Mouse (Mus musculus) liver, postnatal 0 days (tissue): Measurements from ENCODE around the gene Cadm2. TPM values are rescaled to one million over a fixed set of nuclear protein-coding genes. Genes with fewer than 3 reads are reported as not detected.

Source experiments
- ATAC-seq: fragments of 200-750 bp; cut with Nextera tagmentation; 2 replicates; pipeline ENCODE4 v1.8.0; 2017; ENCODE audit warnings: mild to moderate bottlenecking, moderate library complexity
- DNase-seq: peaks from one replicate; pipeline ENCODE4 v3.0.0-alpha.2; 2016
- H3K27ac ChIP-seq: fragments of 300-500 bp; sonication (generic); 2 replicates; pipeline ENCODE4 v1.5.1; 2014; ENCODE audit warnings: antibody characterized with exemption, moderate library complexity, mild to moderate bottlenecking, low read depth
- H3K27me3 ChIP-seq: fragments of 300-500 bp; sonication (generic); 2 replicates; pipeline ENCODE4 v1.6.1; 2014; ENCODE audit warnings: low read length, control low read depth, mixed read lengths; ENCODE audit not compliant: insufficient read depth
- H3K36me3 ChIP-seq: fragments of 300-500 bp; sonication (generic); replicated peaks from 2 replicates; pipeline ENCODE4 v1.6.1; 2014; ENCODE audit warnings: mild to moderate bottlenecking, control low read depth, low read length, moderate library complexity, mixed read lengths; ENCODE audit not compliant: insufficient read depth
- H3K4me1 ChIP-seq: fragments of 300-500 bp; sonication (generic); 2 replicates; pipeline ENCODE4 v1.6.1; 2014; ENCODE audit warnings: antibody characterized with exemption, mild to moderate bottlenecking, control low read depth; ENCODE audit not compliant: insufficient read depth
- H3K4me2 ChIP-seq: fragments of 300-500 bp; sonication (generic); 2 replicates; pipeline ENCODE4 v1.6.1; 2014; ENCODE audit warnings: low read depth, mild to moderate bottlenecking, low read length, moderate library complexity, mixed read lengths
- H3K4me3 ChIP-seq: fragments of 300-500 bp; sonication (generic); 2 replicates; pipeline ENCODE4 v1.5.1; 2014; ENCODE audit warnings: low read depth, low read length
- H3K9ac ChIP-seq: fragments of 300-500 bp; sonication (generic); replicated peaks from 2 replicates; pipeline ENCODE4 v1.6.1; 2014; ENCODE audit warnings: mild to moderate bottlenecking, moderate library complexity
- H3K9me3 ChIP-seq: fragments of 300-500 bp; sonication (generic); 2 replicates; pipeline ENCODE4 v1.6.1; 2016; ENCODE audit warnings: mild to moderate bottlenecking, control low read depth, low read length, mixed read lengths
- CTCF ChIP-seq: sonication (generic); IDR thresholded peaks from 2 replicates; pipeline ENCODE4 v1.5.1; 2016; ENCODE audit warnings: antibody characterized with exemption, low read depth
- EP300 ChIP-seq: IDR thresholded peaks from 2 replicates; pipeline ENCODE4 v1.6.1; 2016; ENCODE audit warnings: antibody characterized with exemption, low read depth, mild to moderate bottlenecking
- WGBS: fragments of 180-500 bp; shearing (Covaris S2); extraction: QIAGEN DNeasy Blood & Tissue Kit; methylation state at CpG from one replicate; pipeline ENCODE4 v1.1.7; 2014; ENCODE audit not compliant: insufficient replicate concordance; 5-methylcytosine and 5-hydroxymethylcytosine counted together
- polyA plus RNA-seq: library from polyadenylated mRNA; unstranded; fragments of >200 nt; fragmentation: Nextera tagmentation; extraction: Ambion mirVana; gene quantifications from 2 replicates; pipeline ENCODE4 v1.2.1, GENCODE M21; 2015

Gene Cadm2
- polyA plus RNA-seq, 1 experiment from 2014 or later = not detected

GRCm38 (mm10) chr16:66922753-66923152, 698.0 kb downstream of the Cadm2 start:
- no peak overlapping the region for H3K27ac ChIP-seq
- H3K4me2 ChIP-seq = no peak overlapping the region
- no peak overlapping the region for H3K9ac ChIP-seq
- DNase-seq (no peak), ATAC-seq (no peak)
- no peaks in the 10 kb centered on the region for H3K4me1 ChIP-seq
- H3K36me3 ChIP-seq = no peaks in the 10 kb centered on the region
- no peak overlapping the region for H3K4me3 ChIP-seq
- WGBS = 67% methylated on average over 2 of the region's 2 CpGs
- no peaks in the 10 kb centered on the region for H3K9me3 ChIP-seq
- TF ChIP-seq EP300 (no peak), CTCF (no peak)
- no peaks in the 10 kb centered on the region for H3K27me3 ChIP-seq

GRCm38 (mm10) chr16:66921414-66921915, 699.2 kb downstream of the Cadm2 start:
- 67% methylated on average over 1 of the region's 1 CpGs for WGBS
- Histone ChIP-seq H3K27ac (no peak overlapping the region), H3K9ac (no peak overlapping the region), H3K4me2 (no peak overlapping the region), H3K9me3 (no peaks in the 10 kb centered on the region), H3K4me3 (no peak overlapping the region), H3K36me3 (no peaks in the 10 kb centered on the region), H3K27me3 (no peaks in the 10 kb centered on the region), H3K4me1 (no peaks in the 10 kb centered on the region)
- ATAC-seq = no peak
- TF ChIP-seq EP300 = no peak
- TF ChIP-seq CTCF = no peak
- DNase-seq = no peak

GRCm38 (mm10) chr16:66919889-66920402, 700.8 kb downstream of the Cadm2 start:
- ATAC-seq = no peak
- Histone ChIP-seq H3K36me3 (no peaks in the 10 kb centered on the region), H3K27ac (no peak overlapping the region), H3K9ac (no peak overlapping the region), H3K27me3 (no peaks in the 10 kb centered on the region), H3K4me2 (no peak overlapping the region), H3K4me1 (no peaks in the 10 kb centered on the region), H3K9me3 (no peaks in the 10 kb centered on the region), H3K4me3 (no peak overlapping the region)
- DNase-seq = no peak
- 85% methylated on average over 12 of the region's 12 CpGs for WGBS
- TF ChIP-seq CTCF (no peak), EP300 (no peak)

GRCm38 (mm10) chr16:66901801-66902200, 718.9 kb downstream of the Cadm2 start:
- no peaks in the 10 kb centered on the region for H3K36me3 ChIP-seq
- no peaks in the 10 kb centered on the region for H3K4me1 ChIP-seq
- ATAC-seq (no peak), DNase-seq (no peak)
- H3K27ac ChIP-seq = no peak overlapping the region
- no peak overlapping the region for H3K9ac ChIP-seq
- WGBS = 84% methylated on average over 3 of the region's 3 CpGs
- no peaks in the 10 kb centered on the region for H3K27me3 ChIP-seq
- H3K4me2 ChIP-seq = no peak overlapping the region
- TF ChIP-seq CTCF (no peak), EP300 (no peak)
- no peak overlapping the region for H3K4me3 ChIP-seq
- no peaks in the 10 kb centered on the region for H3K9me3 ChIP-seq

GRCm38 (mm10) chr16:66900664-66901063, 720.0 kb downstream of the Cadm2 start:
- DNase-seq = no peak
- Histone ChIP-seq H3K4me1 (no peaks in the 10 kb centered on the region), H3K4me2 (no peak overlapping the region), H3K27me3 (no peaks in the 10 kb centered on the region), H3K9me3 (no peaks in the 10 kb centered on the region), H3K9ac (no peak overlapping the region), H3K36me3 (no peaks in the 10 kb centered on the region), H3K27ac (no peak overlapping the region), H3K4me3 (no peak overlapping the region)
- ATAC-seq = no peak
- 82% methylated on average over 4 of the region's 4 CpGs for WGBS
- no peak for TF ChIP-seq EP300
- TF ChIP-seq CTCF = no peak

GRCm38 (mm10) chr16:66892359-66892758, 728.3 kb downstream of the Cadm2 start:
- H3K36me3 ChIP-seq = no peaks in the 10 kb centered on the region
- H3K9ac ChIP-seq = no peak overlapping the region
- 78% methylated on average over 6 of the region's 6 CpGs for WGBS
- ATAC-seq = no peak
- TF ChIP-seq EP300 (no peak), CTCF (no peak)
- no peak overlapping the region for H3K4me2 ChIP-seq
- no peaks in the 10 kb centered on the region for H3K27me3 ChIP-seq
- no peak overlapping the region for H3K4me3 ChIP-seq
- H3K27ac ChIP-seq = no peak overlapping the region
- no peaks in the 10 kb centered on the region for H3K4me1 ChIP-seq
- H3K9me3 ChIP-seq = no peaks in the 10 kb centered on the region
- DNase-seq = no peak
